Mouse (Mus musculus) cerebellum, adult 2 months (tissue): ENCODE measurements around the gene Sesn1. TPM values are rescaled to one million over a fixed set of nuclear protein-coding genes. Genes with fewer than 3 reads are reported as not detected.
"Not testable (repeated sequence)": the region's sequence is repeated elsewhere in the genome, so short reads cannot be mapped to it uniquely, and the experiment has no call there.

ENCODE experiments used
- DNase-seq, 2 experiments: peaks; one replicate each; pipeline ENCODE4 v3.0.0; 2021
- H3K27ac ChIP-seq: fragments of 200-500 bp; 2 replicates; pipeline ENCODE4 v1.5.1; 2012; ENCODE audit warnings: low read length, control low read depth, inconsistent platforms; ENCODE audit not compliant: insufficient read depth
- H3K27me3 ChIP-seq: fragments of 200-500 bp; 2 replicates; pipeline ENCODE4 v1.6.1; 2012; ENCODE audit warnings: inconsistent platforms, mild to moderate bottlenecking, low read length, moderate library complexity; ENCODE audit not compliant: control insufficient read depth, insufficient read depth
- H3K4me1 ChIP-seq: fragments of 200-500 bp; 2 replicates; pipeline ENCODE4 v1.6.1; 2011; ENCODE audit warnings: low read length; ENCODE audit not compliant: control insufficient read depth, insufficient read depth
- H3K4me3 ChIP-seq: fragments of 200-500 bp; replicated peaks from 2 replicates; pipeline ENCODE3; 2011; ENCODE audit warnings: mild to moderate bottlenecking, low read depth, low read length, control low read depth; ENCODE audit not compliant: insufficient read depth
- CTCF ChIP-seq: fragments of 200-500 bp; IDR thresholded peaks from 2 replicates; pipeline ENCODE4 v1.5.1; 2011; ENCODE audit warnings: low read depth, mild to moderate bottlenecking, control low read depth, low read length, moderate library complexity, borderline replicate concordance; ENCODE audit not compliant: insufficient read depth
- POLR2A ChIP-seq: fragments of 200-500 bp; IDR thresholded peaks from 2 replicates; pipeline ENCODE4 v1.6.1; 2011; ENCODE audit warnings: low read length, control low read depth, borderline replicate concordance; ENCODE audit not compliant: insufficient read depth
- WGBS: fragments of 180-500 bp; shearing (Covaris S2); methylation state at CpG from one replicate; pipeline ENCODE4 v1.1.7; 2018; 5-methylcytosine and 5-hydroxymethylcytosine counted together
- polyA plus RNA-seq: library from polyadenylated mRNA; depleted of rRNA; stranded (reverse); fragments of >200 nt; gene quantifications from 2 replicates; pipeline ENCODE4 v1.2.3, GENCODE M21; 2012

The Sesn1 gene
- polyA plus RNA-seq, 1 experiment: 67.7 TPM

GRCm38 (mm10) chr10:41934633-41935475 is 125.1 kb downstream of the Sesn1 start:
- H3K27me3 ChIP-seq: no peaks in the 10 kb centered on the region
- DNase-seq: peak; percentile 96
- TF ChIP-seq CTCF (no peak), POLR2A (0 out of 2 replicates have a peak, but pooled peaks have one; percentile 20)
- WGBS: 2% methylated on average over 21 of the region's 21 CpGs
- H3K4me3 ChIP-seq: peak overlapping the region; percentile 14
- H3K4me1 ChIP-seq: peaks cover 40% of the 10 kb centered on the region
- peak overlapping the region; percentile 92 for H3K27ac ChIP-seq

GRCm38 (mm10) chr10:41935476-41935829 is 125.7 kb downstream of the Sesn1 start:
- Histone ChIP-seq H3K4me1 (peaks cover 40% of the 10 kb centered on the region), H3K27ac (peak overlapping the region; percentile 92), H3K4me3 (no peak overlapping the region), H3K27me3 (no peaks in the 10 kb centered on the region)
- peak in 1 of 2 experiments; percentile 75 for DNase-seq
- TF ChIP-seq POLR2A: no peak
- TF ChIP-seq CTCF: no peak

- WGBS: 29% methylated on average over 4 of the region's 4 CpGs
- peak overlapping the region; percentile 18; the same call in 1 of the 2 replicates for H3K27ac ChIP-seq
- DNase-seq: peak; percentile 39 to 42
Measured at GRCm38 (mm10) chr10:41936100-41936499, 126.4 kb downstream of the Sesn1 start.

GRCm38 (mm10) chr10:41937176-41937575 is 127.4 kb downstream of the Sesn1 start:
- H3K4me1 ChIP-seq: peaks cover 32% of the 10 kb centered on the region
- TF ChIP-seq POLR2A (no peak), CTCF (no peak)
- no peak for DNase-seq
- H3K27me3 ChIP-seq: no peaks in the 10 kb centered on the region
- no peak overlapping the region for H3K4me3 ChIP-seq
- 64% methylated on average over 4 of the region's 4 CpGs for WGBS
- H3K27ac ChIP-seq: no peak overlapping the region

More at GRCm38 (mm10) chr10:41936100-41936499, 126.4 kb downstream of the Sesn1 start:
- TF ChIP-seq CTCF: no peak
- TF ChIP-seq POLR2A: no peak
- Histone ChIP-seq H3K27me3 (no peaks in the 10 kb centered on the region), H3K4me3 (no peak overlapping the region), H3K4me1 (peaks cover 39% of the 10 kb centered on the region)

GRCm38 (mm10) chr10:41939090-41939489 is 129.4 kb downstream of the Sesn1 start:
- 69% methylated on average over 4 of the region's 4 CpGs for WGBS
- Histone ChIP-seq H3K27me3 (no peaks in the 10 kb centered on the region), H3K4me1 (peaks cover 17% of the 10 kb centered on the region), H3K27ac (no peak overlapping the region), H3K4me3 (no peak overlapping the region)
- no peak for DNase-seq
- TF ChIP-seq CTCF: no peak
- TF ChIP-seq POLR2A: no peak

GRCm38 (mm10) chr10:41952354-41952753 is 142.6 kb downstream of the Sesn1 start:
- not testable (repeated sequence) for H3K4me1 ChIP-seq, H3K4me3 ChIP-seq, DNase-seq, H3K27me3 ChIP-seq, H3K27ac ChIP-seq
- WGBS: 68% methylated on average over 9 of the region's 10 CpGs

- no peaks in the 10 kb centered on the region for H3K27me3 ChIP-seq
- TF ChIP-seq POLR2A (no peak), CTCF (no peak)
- no peak for DNase-seq
- H3K27ac ChIP-seq: no peak overlapping the region
- no peaks in the 10 kb centered on the region for H3K4me1 ChIP-seq
- H3K4me3 ChIP-seq: no peak overlapping the region
- WGBS: 96% methylated on average over 14 of the region's 14 CpGs
Measured at GRCm38 (mm10) chr10:41952850-41953527, 143.3 kb downstream of the Sesn1 start.

GRCm38 (mm10) chr10:41953528-41953864 is 143.8 kb downstream of the Sesn1 start:
- H3K27ac ChIP-seq: no peak overlapping the region
- DNase-seq: no peak
- no peak overlapping the region for H3K4me3 ChIP-seq
- H3K4me1 ChIP-seq: no peaks in the 10 kb centered on the region
- H3K27me3 ChIP-seq: no peaks in the 10 kb centered on the region
- WGBS: 97% methylated on average over 5 of the region's 5 CpGs
- TF ChIP-seq CTCF (no peak), POLR2A (no peak)
